Mouse (Mus musculus) liver, embryonic 16.5 days (tissue): ENCODE results near the gene Lat. TPM values are rescaled to one million over a fixed set of nuclear protein-coding genes. Genes with fewer than 3 reads are reported as not detected.

Experiments used
- microRNA-seq: library from miRNA; unstranded; fragments of <30 nt; microRNA quantifications from one replicate; pipeline ENCODE4, GENCODE M21; 2016
- polyA plus RNA-seq: library from polyadenylated mRNA; unstranded; fragments of >200 nt; fragmentation: Nextera tagmentation; extraction: Ambion mirVana; gene quantifications from 2 replicates; pipeline ENCODE4 v1.2.1, GENCODE M21; 2015

The Lat gene
- polyA plus RNA-seq, 1 experiment from 2014 or later = 5.4 TPM

Small RNAs within 50 kb of the gene (microRNA-seq; reads per million reads assigned to microRNA genes)
- gene Mir7058 = not detected

Other genes starting within 250 kb of the Lat start
- 12.2 and 17.7 TPM in 2 replicates for gene Xpo6, start 169.1 kb downstream of the Lat start, polyA plus RNA-seq
- 1.1 and 1.5 TPM in 2 replicates for gene Sbk1, start 97.0 kb downstream of the Lat start, polyA plus RNA-seq
- gene Spns1, start 7.9 kb upstream of the Lat start, polyA plus RNA-seq = 16.1 and 18.3 TPM in 2 replicates
- 1.7 and 1.9 TPM in 2 replicates for gene Nfatc2ip, start 27.2 kb upstream of the Lat start, polyA plus RNA-seq
- gene Cd19, start 45.3 kb upstream of the Lat start, polyA plus RNA-seq = 3.6 and 4.7 TPM in 2 replicates
- gene Rabep2, start 59.2 kb upstream of the Lat start, polyA plus RNA-seq = 6.0 and 6.3 TPM in 2 replicates
- gene Atp2a1, start 93.5 kb upstream of the Lat start, polyA plus RNA-seq = 8.7 and 22.0 TPM in 2 replicates
- 14.2 and 14.5 TPM in 2 replicates for gene Sh2b1, start 105.9 kb upstream of the Lat start, polyA plus RNA-seq
- 81.0 and 84.0 TPM in 2 replicates for gene Tufm, start 117.8 kb upstream of the Lat start, polyA plus RNA-seq
- 21.6 and 24.5 TPM in 2 replicates for gene Atxn2l, start 133.9 kb upstream of the Lat start, polyA plus RNA-seq
- gene Eif3c, start 196.8 kb upstream of the Lat start, polyA plus RNA-seq = 87.8 and 93.1 TPM in 2 replicates
- 2.3 and 2.4 TPM in 2 replicates for gene Apobr, start 215.4 kb upstream of the Lat start, polyA plus RNA-seq
- gene Cln3, start 216.2 kb upstream of the Lat start, polyA plus RNA-seq = 11.7 and 11.9 TPM in 2 replicates
- 0.09 and 0.27 TPM in 2 replicates for gene Il27, start 225.4 kb upstream of the Lat start, polyA plus RNA-seq